Mouse (Mus musculus) embryonic facial prominence, embryonic 15.5 days (tissue): ENCODE data around the gene Atpaf1. TPM values are rescaled to one million over a fixed set of nuclear protein-coding genes. Genes with fewer than 3 reads are reported as not detected.

ENCODE experiments used
- ATAC-seq: fragments of 200-750 bp; cut with Nextera tagmentation; 2 replicates; pipeline ENCODE4 v1.8.0; 2017; ENCODE audit warnings: low read depth, moderate TSS enrichment; ENCODE audit not compliant: insufficient number of reproducible peaks, low FRiP score, low TSS enrichment
- H3K27ac ChIP-seq: fragments of 300-500 bp; sonication (generic); replicated peaks from 2 replicates; pipeline ENCODE4 v1.5.1; 2015; ENCODE audit warnings: mild to moderate bottlenecking, inconsistent platforms
- H3K27me3 ChIP-seq: fragments of 300-500 bp; sonication (generic); 2 replicates; pipeline ENCODE4 v1.6.1; 2015; ENCODE audit warnings: inconsistent platforms
- H3K36me3 ChIP-seq: fragments of 300-500 bp; sonication (generic); 2 replicates; pipeline ENCODE4 v1.6.1; 2015; ENCODE audit warnings: mild to moderate bottlenecking, inconsistent platforms
- H3K4me1 ChIP-seq: fragments of 300-500 bp; sonication (generic); 2 replicates; pipeline ENCODE4 v1.6.1; 2015; ENCODE audit warnings: inconsistent platforms
- H3K4me2 ChIP-seq: fragments of 300-500 bp; sonication (generic); replicated peaks from 2 replicates; pipeline ENCODE4 v1.6.1; 2015; ENCODE audit warnings: mild to moderate bottlenecking, inconsistent platforms
- H3K4me3 ChIP-seq: fragments of 300-500 bp; sonication (generic); replicated peaks from 2 replicates; pipeline ENCODE4 v1.5.1; 2015; ENCODE audit warnings: mild to moderate bottlenecking, inconsistent platforms
- H3K9ac ChIP-seq: fragments of 300-500 bp; sonication (generic); 2 replicates; pipeline ENCODE4 v1.6.1; 2015; ENCODE audit warnings: inconsistent platforms
- H3K9me3 ChIP-seq: fragments of 300-500 bp; sonication (generic); replicated peaks from 2 replicates; pipeline ENCODE4 v1.6.1; 2016; ENCODE audit warnings: inconsistent platforms
- WGBS: fragments of 180-500 bp; shearing (Covaris S2); methylation state at CpG from one replicate; pipeline ENCODE4 v1.1.7; 2015; 5-methylcytosine and 5-hydroxymethylcytosine counted together
- polyA plus RNA-seq: library from polyadenylated mRNA; unstranded; fragments of >200 nt; fragmentation: Nextera tagmentation; extraction: Ambion mirVana; gene quantifications from 2 replicates; pipeline ENCODE4 v1.2.1, GENCODE M21; 2015

Atpaf1 gene
- polyA plus RNA-seq, 1 experiment from 2014 or later, result 51.1 TPM

- H3K4me1 ChIP-seq, result 0 out of 2 replicates have a peak, but pooled peaks cover 3% of the 10 kb centered on the region
- H3K9me3 ChIP-seq, result no peaks in the 10 kb centered on the region
- H3K27me3 ChIP-seq, result no peaks in the 10 kb centered on the region
- no peak overlapping the region for H3K4me3 ChIP-seq
- 66% methylated on average over 8 of the region's 8 CpGs for WGBS
- H3K36me3 ChIP-seq, result peaks cover 44% of the 10 kb centered on the region
- ATAC-seq, result no peak
- no peak overlapping the region for H3K4me2 ChIP-seq
- H3K9ac ChIP-seq, result no peak overlapping the region
- no peak overlapping the region for H3K27ac ChIP-seq
These were observed 64.5 kb downstream of the Atpaf1 start for GRCm38 (mm10) chr4:115848990-115849677.

- Histone ChIP-seq H3K4me3 (no peak overlapping the region), H3K27me3 (no peaks in the 10 kb centered on the region), H3K9me3 (no peaks in the 10 kb centered on the region), H3K4me1 (peaks cover 10% of the 10 kb centered on the region; the same call in 1 of the 2 replicates), H3K4me2 (no peak overlapping the region), H3K36me3 (peaks cover 44% of the 10 kb centered on the region), H3K27ac (no peak overlapping the region), H3K9ac (no peak overlapping the region)
- WGBS, result 69% methylated on average over 2 of the region's 2 CpGs
- no peak for ATAC-seq
These were observed 65.5 kb downstream of the Atpaf1 start for GRCm38 (mm10) chr4:115850111-115850510.

- WGBS, result 61% methylated on average over 2 of the region's 2 CpGs
- H3K4me1 ChIP-seq, result peaks cover 15% of the 10 kb centered on the region
- H3K27ac ChIP-seq, result no peak overlapping the region
- no peak overlapping the region for H3K4me2 ChIP-seq
- H3K4me3 ChIP-seq, result no peak overlapping the region
- no peaks in the 10 kb centered on the region for H3K9me3 ChIP-seq
- ATAC-seq, result no peak
- no peak overlapping the region for H3K9ac ChIP-seq
- H3K27me3 ChIP-seq, result no peaks in the 10 kb centered on the region
- H3K36me3 ChIP-seq, result peaks cover 44% of the 10 kb centered on the region
These were observed 66.0 kb downstream of the Atpaf1 start for GRCm38 (mm10) chr4:115850631-115851030.

- no peak overlapping the region for H3K27ac ChIP-seq
- H3K4me1 ChIP-seq, result peaks cover 18% of the 10 kb centered on the region
- ATAC-seq, result no peak
- no peak overlapping the region for H3K4me3 ChIP-seq
- 82% methylated on average over 6 of the region's 6 CpGs for WGBS
- no peaks in the 10 kb centered on the region for H3K27me3 ChIP-seq
- H3K9ac ChIP-seq, result no peak overlapping the region
- no peaks in the 10 kb centered on the region for H3K9me3 ChIP-seq
- peaks cover 44% of the 10 kb centered on the region for H3K36me3 ChIP-seq
- H3K4me2 ChIP-seq, result no peak overlapping the region
These were observed 67.0 kb downstream of the Atpaf1 start for GRCm38 (mm10) chr4:115851569-115851968.

- H3K27me3 ChIP-seq, result no peaks in the 10 kb centered on the region
- no peak overlapping the region for H3K9ac ChIP-seq
- 49% methylated on average over 6 of the region's 6 CpGs for WGBS
- H3K27ac ChIP-seq, result no peak overlapping the region
- 0 out of 2 replicates have a peak, but pooled peaks have one; percentile 35 for ATAC-seq
- no peak overlapping the region for H3K4me2 ChIP-seq
- H3K36me3 ChIP-seq, result peaks cover 53% of the 10 kb centered on the region
- peaks cover 15% of the 10 kb centered on the region for H3K4me1 ChIP-seq
- H3K9me3 ChIP-seq, result no peaks in the 10 kb centered on the region
- no peak overlapping the region for H3K4me3 ChIP-seq
These were observed 70.5 kb downstream of the Atpaf1 start for GRCm38 (mm10) chr4:115855100-115855499.

- ATAC-seq, result no peak
These were observed 71.0 kb downstream of the Atpaf1 start for GRCm38 (mm10) chr4:115855609-115856008.

GRCm38 (mm10) chr4:115856282-115856681, 71.7 kb downstream of the Atpaf1 start:
- no peak overlapping the region for H3K4me2 ChIP-seq
- WGBS, result 69% methylated on average over 4 of the region's 4 CpGs
- no peak for ATAC-seq
- no peaks in the 10 kb centered on the region for H3K27me3 ChIP-seq
- no peak overlapping the region for H3K27ac ChIP-seq
- H3K36me3 ChIP-seq, result peaks cover 50% of the 10 kb centered on the region
- no peak overlapping the region for H3K4me3 ChIP-seq
- H3K9ac ChIP-seq, result no peak overlapping the region
- peaks cover 15% of the 10 kb centered on the region for H3K4me1 ChIP-seq
- no peaks in the 10 kb centered on the region for H3K9me3 ChIP-seq

More at GRCm38 (mm10) chr4:115855609-115856008, 71.0 kb downstream of the Atpaf1 start:
- 49% methylated on average over 4 of the region's 4 CpGs for WGBS
- H3K4me2 ChIP-seq, result no peak overlapping the region
- H3K27ac ChIP-seq, result no peak overlapping the region
- H3K36me3 ChIP-seq, result peaks cover 51% of the 10 kb centered on the region
- no peak overlapping the region for H3K4me3 ChIP-seq
- H3K9me3 ChIP-seq, result no peaks in the 10 kb centered on the region
- peaks cover 15% of the 10 kb centered on the region for H3K4me1 ChIP-seq
- H3K9ac ChIP-seq, result no peak overlapping the region
- H3K27me3 ChIP-seq, result no peaks in the 10 kb centered on the region

- peaks cover 50% of the 10 kb centered on the region for H3K36me3 ChIP-seq
- H3K4me3 ChIP-seq, result no peak overlapping the region
- no peak for ATAC-seq
- no peak overlapping the region for H3K27ac ChIP-seq
- no peaks in the 10 kb centered on the region for H3K27me3 ChIP-seq
- 77% methylated on average over 9 of the region's 9 CpGs for WGBS
- no peak overlapping the region for H3K4me2 ChIP-seq
- H3K9ac ChIP-seq, result no peak overlapping the region
- H3K4me1 ChIP-seq, result peaks cover 15% of the 10 kb centered on the region
- H3K9me3 ChIP-seq, result no peaks in the 10 kb centered on the region
These were observed 72.8 kb downstream of the Atpaf1 start for GRCm38 (mm10) chr4:115857293-115857883.

GRCm38 (mm10) chr4:115863352-115863751, 78.7 kb downstream of the Atpaf1 start:
- Histone ChIP-seq H3K9ac (no peak overlapping the region), H3K4me3 (no peak overlapping the region), H3K9me3 (no peaks in the 10 kb centered on the region), H3K27me3 (no peaks in the 10 kb centered on the region), H3K36me3 (peaks cover 74% of the 10 kb centered on the region), H3K27ac (no peak overlapping the region), H3K4me1 (no peaks in the 10 kb centered on the region), H3K4me2 (no peak overlapping the region)
- no peak for ATAC-seq
- 73% methylated on average over 7 of the region's 7 CpGs for WGBS

- Histone ChIP-seq H3K9ac (no peak overlapping the region), H3K4me3 (no peak overlapping the region), H3K27ac (no peak overlapping the region), H3K9me3 (no peaks in the 10 kb centered on the region), H3K36me3 (peaks cover 73% of the 10 kb centered on the region), H3K27me3 (no peaks in the 10 kb centered on the region), H3K4me2 (no peak overlapping the region), H3K4me1 (no peaks in the 10 kb centered on the region)
- WGBS, result 43% methylated on average over 10 of the region's 10 CpGs
- ATAC-seq, result no peak
These were observed 79.3 kb downstream of the Atpaf1 start for GRCm38 (mm10) chr4:115863880-115864279.
